Mouse (Mus musculus) MEL (cell line): Measurements from ENCODE around the gene Ilf3.
A peak's percentile ranks its signal among the peaks of the same experiment; 100 is the strongest.

Experiments
- BHLHE40 ChIP-seq: IDR thresholded peaks from 2 replicates; pipeline ENCODE4 v1.6.1; 2012; ENCODE audit warnings: low read depth, mild to moderate bottlenecking, inconsistent platforms, low read length, improper control_type of control experiment, borderline replicate concordance
- CTCF ChIP-seq, 3 experiments: IDR thresholded peaks in 2 of 3; conservative IDR thresholded peaks in 1 of 3; 2 replicates each; pipeline ENCODE4 v1.5.1; 2011 to 2012; ENCODE audit warnings: low read length in 3 of 3, low read depth in 2 of 3, mild to moderate bottlenecking in 2 of 3, improper control_type of control experiment in 1 of 3, inconsistent platforms in 1 of 3, mixed read lengths in 1 of 3, moderate library complexity in 1 of 3; ENCODE audit not compliant: control insufficient read depth in 1 of 3, insufficient read depth in 1 of 3, poor library complexity in 1 of 3, severe bottlenecking in 1 of 3
- GABPA ChIP-seq: IDR thresholded peaks from 2 replicates; pipeline ENCODE4 v1.6.1; 2012; ENCODE audit warnings: low read depth, mild to moderate bottlenecking, inconsistent platforms, low read length, improper control_type of control experiment, moderate library complexity
- MAZ ChIP-seq: IDR thresholded peaks from 2 replicates; pipeline ENCODE4 v1.6.1; 2012; ENCODE audit warnings: low read depth, mild to moderate bottlenecking, inconsistent platforms, low read length, improper control_type of control experiment
- NRF1 ChIP-seq: IDR thresholded peaks from 2 replicates; pipeline ENCODE4 v1.6.1; 2014; ENCODE audit warnings: low read depth, mild to moderate bottlenecking, inconsistent platforms, low read length, improper control_type of control experiment, moderate library complexity; ENCODE audit not compliant: poor library complexity, insufficient read depth, severe bottlenecking
- RAD21 ChIP-seq: IDR thresholded peaks from 2 replicates; pipeline ENCODE4 v1.6.1; 2011; ENCODE audit warnings: mild to moderate bottlenecking, low read depth, low read length, improper control_type of control experiment
- TBP ChIP-seq: IDR thresholded peaks from 2 replicates; pipeline ENCODE4 v1.8.0; 2011; ENCODE audit warnings: low read depth, low read length, improper control_type of control experiment
- USF1 ChIP-seq: IDR thresholded peaks from 2 replicates; pipeline ENCODE4 v1.6.1; 2014; ENCODE audit warnings: low read depth, mild to moderate bottlenecking, inconsistent platforms, low read length, improper control_type of control experiment, moderate library complexity
- USF2 ChIP-seq, 2 experiments: IDR thresholded peaks; 2 replicates each; pipeline ENCODE4 v1.6.1; 2011 to 2012; ENCODE audit warnings: improper control_type of control experiment in 2 of 2, low read length in 2 of 2, borderline replicate concordance in 1 of 2, inconsistent platforms in 1 of 2, low read depth in 1 of 2, mild to moderate bottlenecking in 1 of 2; ENCODE audit not compliant: insufficient read depth in 1 of 2
- ZC3H11A ChIP-seq: IDR thresholded peaks from 2 replicates; pipeline ENCODE4 v1.6.1; 2012; ENCODE audit warnings: low read depth, mild to moderate bottlenecking, inconsistent platforms, low read length, improper control_type of control experiment

- TF ChIP-seq CTCF (IDR thresholded peaks at IDR 0.05 in 2 of 3, conservative IDR thresholded peaks at IDR 0.05 in 1 of 3; ENCODE audit: control insufficient read depth in 1 of 3, insufficient read depth in 1 of 3, low read depth in 2 of 3, low read length in 3 of 3, poor library complexity in 1 of 3, severe bottlenecking in 1 of 3) (peak in 2 of 3 experiments; percentile 53 to 63; a peak in 4 of 6 replicates), GABPA (no peak), ZC3H11A (no peak), BHLHE40 (no peak), MAZ (no peak), NRF1 (no peak), USF2 (IDR thresholded peaks at IDR 0.05; ENCODE audit: borderline replicate concordance in 1 of 2, insufficient read depth in 1 of 2, low read depth in 1 of 2, low read length in 2 of 2) (no peak), USF1 (0 out of 2 replicates have a peak, but pooled peaks have one; percentile 24), RAD21 (peak; percentile 62), TBP (no peak)
These were observed 77.5 kb downstream of the Ilf3 start for GRCm38 (mm10) chr9:21445081-21445744.
